Mouse (Mus musculus) heart, embryonic 14.5 days (tissue): Measurements from ENCODE around the gene Akap2. TPM values are rescaled to one million over a fixed set of nuclear protein-coding genes. Genes with fewer than 3 reads are reported as not detected.

ENCODE experiments used
- ATAC-seq: fragments of 200-750 bp; cut with Nextera tagmentation; 2 replicates; pipeline ENCODE4 v1.8.0; 2017; ENCODE audit warnings: low read depth, moderate TSS enrichment; ENCODE audit not compliant: insufficient number of reproducible peaks, insufficient read depth, low FRiP score
- H3K27ac ChIP-seq, 2 experiments: fragments of 200-500 bp in 1 of 2; fragments of 300-500 bp in 1 of 2; sonication (generic) in 1 of 2; replicated peaks in 1 of 2; 2 replicates each; pipeline ENCODE4 v1.5.1; 2012 to 2014; ENCODE audit warnings: low read depth in 2 of 2, low read length in 2 of 2, control low read depth in 1 of 2, mild to moderate bottlenecking in 1 of 2, mixed read lengths in 1 of 2; ENCODE audit not compliant: control insufficient read depth in 1 of 2, insufficient read depth in 1 of 2
- H3K27me3 ChIP-seq: fragments of 300-500 bp; sonication (generic); 2 replicates; pipeline ENCODE4 v1.6.1; 2014; ENCODE audit warnings: mild to moderate bottlenecking, low read length, control low read depth; ENCODE audit not compliant: control insufficient read depth, insufficient read depth
- H3K36me3 ChIP-seq: fragments of 300-500 bp; sonication (generic); 2 replicates; pipeline ENCODE4 v1.6.1; 2014; ENCODE audit warnings: mild to moderate bottlenecking, control low read depth, low read length, mixed read lengths; ENCODE audit not compliant: control insufficient read depth, insufficient read depth
- H3K4me1 ChIP-seq, 2 experiments: fragments of 200-500 bp in 1 of 2; fragments of 300-500 bp in 1 of 2; sonication (generic) in 1 of 2; 2 replicates each; pipeline ENCODE4 v1.6.1; 2012 to 2014; ENCODE audit warnings: low read length in 2 of 2, control low read depth in 1 of 2, mixed read lengths in 1 of 2; ENCODE audit not compliant: control insufficient read depth in 2 of 2, insufficient read depth in 2 of 2
- H3K4me2 ChIP-seq: fragments of 300-500 bp; sonication (generic); 2 replicates; pipeline ENCODE4 v1.6.1; 2014; ENCODE audit warnings: mild to moderate bottlenecking, low read length
- H3K4me3 ChIP-seq, 2 experiments: fragments of 200-500 bp in 1 of 2; fragments of 300-500 bp in 1 of 2; sonication (generic) in 1 of 2; 2 replicates each; pipeline ENCODE4 v1.5.1; 2012 to 2014; ENCODE audit warnings: low read length in 2 of 2, mild to moderate bottlenecking in 2 of 2, control low read depth in 1 of 2, low read depth in 1 of 2, moderate library complexity in 1 of 2; ENCODE audit not compliant: control insufficient read depth in 1 of 2, insufficient read depth in 1 of 2
- H3K9ac ChIP-seq: fragments of 300-500 bp; sonication (generic); 2 replicates; pipeline ENCODE4 v1.6.1; 2014; ENCODE audit warnings: mild to moderate bottlenecking, low read length
- H3K9me3 ChIP-seq: fragments of 300-500 bp; sonication (generic); 2 replicates; pipeline ENCODE4 v1.6.1; 2016; ENCODE audit warnings: low read length, control low read depth; ENCODE audit not compliant: control insufficient read depth
- whole genome bisulfite sequencing: fragments of 180-500 bp; shearing (Covaris S2); extraction: QIAGEN DNeasy Blood & Tissue Kit; methylation state at CpG from one replicate; pipeline ENCODE4 v1.1.7; 2014; 5-methylcytosine and 5-hydroxymethylcytosine counted together
- polyA plus RNA-seq: library from polyadenylated mRNA; unstranded; fragments of >200 nt; fragmentation: Nextera tagmentation; extraction: Ambion mirVana; gene quantifications from 2 replicates; pipeline ENCODE4 v1.2.1, GENCODE M21; 2014

Akap2 gene
- polyA plus RNA-seq, 1 experiment from 2014 or later = 52.0 TPM

GRCm38 (mm10) chr4:57906708-57907107 is 189.3 kb downstream of the Akap2 start:
- no peaks in the 10 kb centered on the region for H3K27me3 ChIP-seq
- ATAC-seq = no peak
- WGBS = 51% methylated on average over 2 of the region's 2 CpGs

GRCm38 (mm10) chr4:57908860-57909259 is 191.4 kb downstream of the Akap2 start:
- WGBS = 53% methylated on average over 6 of the region's 6 CpGs

More at GRCm38 (mm10) chr4:57906708-57907107, 189.3 kb downstream of the Akap2 start:
- Histone ChIP-seq H3K36me3 (no peaks in the 10 kb centered on the region), H3K9me3 (no peaks in the 10 kb centered on the region), H3K27ac (no peak overlapping the region), H3K4me1 (peaks cover 2 to 4% of the 10 kb centered on the region in 2 experiments; a peak in 3 of 4 replicates), H3K9ac (no peak overlapping the region), H3K4me2 (no peak overlapping the region), H3K4me3 (no peak overlapping the region)

GRCm38 (mm10) chr4:57913021-57913420 is 195.6 kb downstream of the Akap2 start:
- peaks cover 5% of the 10 kb centered on the region; the same call in 1 of the 2 replicates for H3K9me3 ChIP-seq
- H3K4me3 ChIP-seq = no peak overlapping the region
- no peaks in the 10 kb centered on the region for H3K36me3 ChIP-seq
- H3K4me2 ChIP-seq = no peak overlapping the region
- no peaks in the 10 kb centered on the region for H3K27me3 ChIP-seq
- no peak overlapping the region for H3K9ac ChIP-seq
- no peak for ATAC-seq
- H3K4me1 ChIP-seq = peaks cover 14 to 17% of the 10 kb centered on the region in 2 experiments
- no peak overlapping the region for H3K27ac ChIP-seq

More at GRCm38 (mm10) chr4:57908860-57909259, 191.4 kb downstream of the Akap2 start:
- Histone ChIP-seq H3K4me1 (peaks cover under 1 to 3% of the 10 kb centered on the region in 2 experiments; a peak in 3 of 4 replicates), H3K36me3 (no peaks in the 10 kb centered on the region), H3K27me3 (no peaks in the 10 kb centered on the region), H3K27ac (no peak overlapping the region), H3K9ac (no peak overlapping the region), H3K9me3 (peaks cover 5% of the 10 kb centered on the region; the same call in 1 of the 2 replicates), H3K4me2 (no peak overlapping the region), H3K4me3 (no peak overlapping the region)
- ATAC-seq = no peak

- Histone ChIP-seq H3K4me2 (no peak overlapping the region), H3K27me3 (no peaks in the 10 kb centered on the region), H3K9me3 (peaks cover 5% of the 10 kb centered on the region; the same call in 1 of the 2 replicates), H3K4me1 (peaks cover 14 to 17% of the 10 kb centered on the region in 2 experiments), H3K36me3 (no peaks in the 10 kb centered on the region), H3K9ac (no peak overlapping the region), H3K27ac (no peak overlapping the region), H3K4me3 (no peak overlapping the region)
- ATAC-seq = no peak
- WGBS = 65% methylated on average over 10 of the region's 10 CpGs
Measured at GRCm38 (mm10) chr4:57914193-57915190, 197.0 kb downstream of the Akap2 start.

- H3K9ac ChIP-seq = peak overlapping the region; percentile 38; the same call in 1 of the 2 replicates
- H3K4me3 ChIP-seq = peak overlapping the region; percentile 18 to 24; a peak in 3 of 4 replicates
- no peaks in the 10 kb centered on the region for H3K27me3 ChIP-seq
- H3K36me3 ChIP-seq = no peaks in the 10 kb centered on the region
- H3K27ac ChIP-seq = no peak overlapping the region
- WGBS = 35% methylated on average over 17 of the region's 17 CpGs
- peaks cover 14 to 17% of the 10 kb centered on the region in 2 experiments for H3K4me1 ChIP-seq
- peaks cover 5% of the 10 kb centered on the region; the same call in 1 of the 2 replicates for H3K9me3 ChIP-seq
- peak overlapping the region; percentile 66 for H3K4me2 ChIP-seq
- ATAC-seq = no peak
Measured at GRCm38 (mm10) chr4:57915216-57915965, 197.9 kb downstream of the Akap2 start.

- Histone ChIP-seq H3K27me3 (no peaks in the 10 kb centered on the region), H3K4me1 (peaks cover 14 to 17% of the 10 kb centered on the region in 2 experiments), H3K36me3 (no peaks in the 10 kb centered on the region), H3K27ac (no peak within 1 kb of the TSS), H3K4me3 (peak within 1 kb of the TSS; percentile 18 to 24; a peak in 3 of 4 replicates), H3K9ac (peak within 1 kb of the TSS; percentile 38; the same call in 1 of the 2 replicates), H3K4me2 (peak within 1 kb of the TSS; percentile 66), H3K9me3 (peaks cover 5% of the 10 kb centered on the region; the same call in 1 of the 2 replicates)
- ATAC-seq = no peak
- 7% methylated on average over 9 of the region's 9 CpGs for WGBS
Measured at GRCm38 (mm10) chr4:57916201-57916661, 198.8 kb downstream of the Akap2 start, which contains the start of gene D630039A03Rik. Gene D630039A03Rik (minus strand): TSS chr4:57916297.

GRCm38 (mm10) chr4:57916711-57917110 is 199.3 kb downstream of the Akap2 start:
- 70% methylated on average over 4 of the region's 4 CpGs for WGBS
- H3K27ac ChIP-seq = no peak overlapping the region

More at GRCm38 (mm10) chr4:57916711-57917110, 199.3 kb downstream of the Akap2 start:
- H3K27me3 ChIP-seq = no peaks in the 10 kb centered on the region
- H3K36me3 ChIP-seq = no peaks in the 10 kb centered on the region
- no peak overlapping the region for H3K9ac ChIP-seq
- ATAC-seq = no peak
- H3K4me3 ChIP-seq = 0 out of 4 replicates have a peak overlapping the region, but pooled peaks have one; percentile 18 to 24
- H3K4me2 ChIP-seq = peak overlapping the region; percentile 66
- H3K4me1 ChIP-seq = peaks cover 14 to 17% of the 10 kb centered on the region in 2 experiments
- H3K9me3 ChIP-seq = peaks cover 5% of the 10 kb centered on the region; the same call in 1 of the 2 replicates
